Mouse (Mus musculus) CD8-positive naive resting alpha-beta T cell, adult 2 months (primary cell): Measurements from ENCODE around the gene Gm2431.
"Not testable (repeated sequence)": the region's sequence is repeated elsewhere in the genome, so short reads cannot be mapped to it uniquely, and the experiment has no call there.

ENCODE experiments used
- DNase-seq, 2 experiments: peaks; one replicate each; pipeline ENCODE4 v3.0.0; 2022; ENCODE audit warnings: low read depth in 2 of 2, low spot score in 2 of 2

Gm2431 gene

DNA sequence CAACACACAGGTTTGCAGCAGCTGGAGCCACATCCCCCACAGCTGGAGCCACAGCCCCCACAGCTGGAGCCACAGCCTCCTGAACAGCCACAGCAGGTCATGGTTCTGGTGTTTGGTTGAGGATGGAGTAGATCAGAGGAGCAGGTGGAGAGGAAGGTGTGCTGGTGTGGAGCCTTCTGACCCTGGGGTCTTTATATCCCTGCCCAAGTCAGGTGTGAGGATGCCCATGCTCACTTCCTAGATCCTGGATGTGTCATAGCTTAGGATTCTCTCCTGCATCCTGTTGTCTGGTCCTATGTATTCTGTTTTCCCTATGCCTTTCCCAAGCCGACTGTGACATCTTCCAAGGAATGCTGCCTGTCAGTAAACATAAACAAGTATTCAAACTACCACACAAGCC, at the start of gene Gm2431:
Gm2431 (minus strand) TSS at position 101 of the 400 bp plus-strand sequence.
- DNase-seq: not testable (repeated sequence)

DNA sequence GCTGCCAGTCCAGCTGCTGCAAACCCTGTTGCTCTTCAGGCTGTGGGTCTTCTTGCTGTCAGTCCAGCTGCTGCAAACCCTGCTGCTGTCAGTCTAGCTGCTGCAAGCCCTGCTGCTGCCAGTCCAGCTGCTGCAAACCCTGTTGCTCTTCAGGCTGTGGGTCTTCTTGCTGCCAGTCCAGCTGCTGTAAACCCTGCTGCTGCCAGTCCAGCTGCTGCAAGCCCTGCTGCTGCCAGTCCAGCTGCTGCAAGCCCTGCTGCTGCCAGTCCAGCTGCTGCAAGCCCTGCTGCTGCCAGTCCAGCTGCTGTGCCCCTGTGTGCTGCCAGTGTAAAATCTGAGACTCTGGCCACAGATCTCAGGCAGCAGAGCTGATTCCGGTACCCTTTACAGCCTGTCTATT, 45.8 kb upstream of the Gm2431 start:
- not testable (repeated sequence) for DNase-seq

DNA sequence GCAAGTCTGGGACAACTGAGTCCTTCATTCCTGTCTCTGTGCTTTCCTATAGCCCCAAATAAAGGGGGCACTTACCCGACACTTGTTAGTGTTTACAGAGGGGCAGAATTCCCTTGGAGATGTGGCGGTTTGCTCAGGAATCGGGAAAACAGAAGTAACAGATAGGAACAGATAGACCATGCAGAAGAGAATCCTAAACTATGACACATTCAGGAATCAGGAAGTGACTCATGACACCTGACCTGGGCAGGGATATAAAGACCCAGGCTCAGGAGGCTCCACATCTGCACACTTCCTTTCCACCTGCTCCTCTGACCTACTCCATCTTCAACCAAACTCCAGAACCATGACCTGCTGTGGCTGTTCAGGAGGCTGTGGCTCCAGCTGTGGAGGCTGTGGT, 45.1 kb upstream of the Gm2431 start, which contains the start of gene Krtap5-4:
Krtap5-4 (plus strand) TSS at position 301 of the 400 bp plus-strand sequence.
- DNase-seq: no peak

DNA sequence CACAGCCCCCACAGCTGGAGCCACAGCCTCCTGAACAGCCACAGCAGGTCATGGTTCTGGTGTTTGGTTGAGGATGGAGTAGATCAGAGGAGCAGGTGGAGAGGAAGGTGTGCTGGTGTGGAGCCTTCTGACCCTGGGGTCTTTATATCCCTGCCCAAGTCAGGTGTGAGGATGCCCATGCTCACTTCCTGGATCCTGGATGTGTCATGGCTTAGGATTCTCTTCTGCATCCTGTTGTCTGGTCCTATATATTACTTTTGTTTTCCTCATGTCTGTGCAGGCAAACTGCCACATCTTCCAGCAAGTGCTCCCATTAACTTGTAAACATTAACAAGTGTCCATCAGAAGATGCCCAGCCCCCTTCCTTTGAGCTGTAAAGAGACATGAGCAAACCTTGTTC, 38.9 kb upstream of the Gm2431 start, which contains the start of gene Krtap5-1:
Krtap5-1 (minus strand) TSS at position 101 of the 400 bp plus-strand sequence.
- not testable (repeated sequence) for DNase-seq

DNA sequence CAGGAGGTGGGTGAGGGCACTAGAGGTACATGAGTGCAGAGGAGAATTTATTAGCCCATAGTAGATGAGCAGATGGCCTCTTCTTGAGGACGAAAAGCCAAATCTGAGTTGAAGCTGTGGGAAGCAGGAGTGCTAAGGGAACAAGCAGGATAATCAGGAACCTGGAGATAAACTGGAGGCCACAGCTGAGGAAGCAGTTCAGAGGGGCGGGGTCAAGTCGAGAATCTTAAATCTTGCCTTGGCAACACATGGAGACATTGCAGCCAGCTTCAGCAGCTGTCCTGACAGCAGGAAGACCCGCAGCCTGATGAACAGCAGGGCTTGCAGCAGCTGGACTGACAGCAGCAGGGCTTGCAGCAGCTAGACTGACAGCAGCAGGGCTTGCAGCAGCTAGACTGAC, 38.0 kb upstream of the Gm2431 start:
- DNase-seq: not testable (repeated sequence)

DNA sequence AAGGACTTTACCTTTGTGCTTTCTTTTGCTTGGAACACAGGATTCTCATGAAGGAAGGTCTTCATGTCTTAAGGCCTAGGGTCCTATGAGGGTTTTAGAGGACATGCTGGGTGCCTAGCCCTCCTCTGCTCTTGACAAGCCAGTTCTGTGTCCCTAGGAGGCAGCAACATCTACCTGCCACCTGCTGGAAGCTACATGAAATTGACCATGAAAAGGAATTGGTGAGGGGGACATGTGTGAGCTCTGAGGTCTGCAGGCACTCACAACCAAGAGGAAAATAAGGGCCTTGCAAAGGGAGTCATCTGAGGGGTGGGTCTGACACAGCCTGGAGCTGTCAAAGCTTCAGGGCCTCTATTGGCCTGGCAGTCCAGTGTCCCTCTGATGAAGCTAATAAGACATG, 37.3 kb upstream of the Gm2431 start:
- DNase-seq: no peak

DNA sequence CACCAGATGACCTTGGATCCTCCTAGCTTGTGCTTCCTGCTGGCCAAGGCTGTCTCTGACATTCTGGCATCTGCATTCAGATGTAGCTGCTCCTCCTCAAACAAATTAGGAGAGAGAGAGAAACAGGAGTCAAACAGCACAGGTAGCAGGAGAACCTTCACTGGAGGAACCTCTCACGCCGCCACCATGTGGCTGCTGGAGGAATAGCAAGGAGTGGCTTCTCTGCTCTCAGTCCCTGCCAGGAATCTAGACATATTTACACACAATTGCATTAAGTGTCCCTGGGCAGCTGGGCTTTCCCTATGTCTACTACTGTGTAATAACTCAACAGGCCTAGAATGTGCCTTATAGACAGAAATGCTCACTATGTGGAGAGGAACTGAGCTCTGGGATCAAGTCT, 35.7 kb upstream of the Gm2431 start:
- DNase-seq: peak in 1 of 2 experiments; percentile 12

DNA sequence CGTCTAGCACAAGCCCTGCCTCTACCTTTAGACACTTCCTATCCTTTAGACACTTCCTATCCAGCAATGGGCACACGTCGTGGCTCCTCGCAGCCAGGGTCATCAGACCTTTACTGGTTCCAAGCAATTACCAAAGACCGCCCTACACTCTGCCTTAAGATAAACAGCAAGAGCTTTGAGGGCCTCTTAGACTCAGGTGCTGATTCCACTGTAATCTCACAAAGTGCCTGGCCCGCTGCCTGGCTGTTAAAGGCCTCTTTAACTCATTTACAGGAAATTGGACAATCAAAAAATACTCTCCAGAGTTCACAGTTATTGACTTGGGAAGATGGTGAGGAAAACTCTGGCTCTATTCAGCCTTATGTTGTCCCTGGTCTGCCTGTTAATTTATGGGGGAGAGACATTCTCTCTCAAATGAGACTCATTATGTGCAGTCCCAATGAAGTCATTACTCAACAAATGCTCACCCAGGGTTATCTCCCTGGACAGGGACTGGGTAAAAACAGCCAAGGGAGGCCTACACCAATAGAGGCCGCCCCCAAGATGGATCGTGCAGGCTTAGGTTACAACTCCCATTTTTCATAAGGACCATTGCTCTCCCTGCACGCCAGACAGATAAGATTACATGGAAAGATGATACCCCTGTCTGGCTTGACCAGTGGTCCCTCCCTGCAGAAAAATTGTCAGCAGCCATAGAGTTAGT, 27.9 kb upstream of the Gm2431 start:
- DNase-seq: not testable (repeated sequence)

DNA sequence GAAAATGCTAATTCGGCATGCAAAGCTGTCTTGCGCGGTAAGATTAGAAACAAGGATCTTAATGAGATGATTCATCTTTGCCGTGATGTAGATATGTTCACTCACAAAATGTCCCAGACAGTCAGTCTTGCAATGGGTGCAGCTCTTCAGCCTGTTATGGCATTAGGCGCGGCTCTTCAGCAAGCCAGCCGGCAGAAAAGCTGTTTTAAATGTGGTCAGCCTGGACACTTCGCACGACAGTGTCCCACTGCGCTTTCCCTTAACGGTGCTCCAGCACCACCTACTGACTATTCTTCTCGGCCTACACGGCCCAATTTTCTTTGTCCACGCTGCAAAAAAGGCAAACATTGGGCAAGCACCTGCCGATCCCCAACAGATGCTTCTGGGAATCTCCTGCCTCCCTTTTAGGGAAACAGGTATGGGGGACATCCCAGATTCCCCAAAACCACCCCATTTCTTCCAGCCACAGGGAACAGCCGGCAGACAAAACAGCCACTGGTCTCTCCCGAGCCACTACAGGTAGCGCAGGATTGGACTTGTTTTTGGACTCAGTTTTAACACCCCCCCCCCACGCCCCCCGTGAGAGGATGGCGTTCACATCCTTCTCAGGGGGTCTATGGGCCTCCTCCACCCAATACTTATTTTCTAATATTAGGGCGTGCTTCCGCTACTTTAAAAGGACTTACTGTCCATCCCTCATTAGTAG, 27.1 kb upstream of the Gm2431 start:
- DNase-seq: no peak

DNA sequence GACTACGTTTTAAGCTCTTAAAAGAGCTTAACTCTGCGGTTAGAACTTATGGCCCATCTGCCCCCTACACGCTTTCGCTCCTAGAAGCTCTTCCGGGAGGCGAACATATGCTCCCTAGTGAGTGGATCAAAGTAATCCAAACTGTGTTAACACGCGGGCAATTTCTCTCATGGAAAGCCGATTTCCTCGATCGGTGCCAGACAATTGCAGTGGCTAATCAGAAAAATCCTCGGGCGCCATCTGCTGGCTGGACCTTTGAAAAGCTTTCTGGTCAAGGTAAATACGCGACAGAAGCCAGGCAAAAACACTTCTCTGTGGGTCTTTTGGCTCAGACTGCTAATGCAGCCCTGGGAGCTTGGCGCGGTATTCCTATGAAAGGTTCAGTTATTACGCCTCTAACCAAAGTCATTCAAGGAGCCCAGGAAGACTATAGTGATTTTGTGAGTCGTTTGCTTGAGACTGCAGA, 26.5 kb upstream of the Gm2431 start:
- peak; percentile 80 to 88 for DNase-seq

DNA sequence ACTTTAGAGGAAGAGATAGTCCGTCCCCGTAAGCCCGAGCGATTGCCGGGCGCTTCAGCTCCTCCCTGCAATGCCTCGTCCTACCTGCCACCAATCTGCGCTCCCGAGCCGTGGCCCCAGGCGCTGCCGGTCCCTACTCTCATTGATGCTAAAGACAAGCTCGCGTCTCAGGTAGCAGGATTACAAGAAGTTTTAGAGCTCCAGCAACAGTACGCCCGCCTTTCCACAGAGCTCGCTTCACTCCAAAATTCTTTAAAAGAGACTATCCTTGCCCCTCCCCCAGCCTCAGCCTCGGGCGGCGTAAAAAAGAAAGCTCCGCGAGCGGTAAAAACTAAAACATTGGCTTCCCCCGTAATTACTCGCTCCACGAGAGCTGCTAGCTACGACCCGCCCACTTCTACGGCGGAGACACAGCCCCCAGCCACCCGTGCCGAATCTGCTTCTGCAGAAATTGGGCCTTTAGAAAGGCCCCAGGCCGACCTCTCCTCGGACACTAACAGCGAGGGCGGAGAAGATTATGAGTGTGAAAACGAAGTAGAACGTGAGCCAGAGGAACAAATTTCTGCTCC, 26.0 kb upstream of the Gm2431 start:
- DNase-seq: peak; percentile 54 to 64

DNA sequence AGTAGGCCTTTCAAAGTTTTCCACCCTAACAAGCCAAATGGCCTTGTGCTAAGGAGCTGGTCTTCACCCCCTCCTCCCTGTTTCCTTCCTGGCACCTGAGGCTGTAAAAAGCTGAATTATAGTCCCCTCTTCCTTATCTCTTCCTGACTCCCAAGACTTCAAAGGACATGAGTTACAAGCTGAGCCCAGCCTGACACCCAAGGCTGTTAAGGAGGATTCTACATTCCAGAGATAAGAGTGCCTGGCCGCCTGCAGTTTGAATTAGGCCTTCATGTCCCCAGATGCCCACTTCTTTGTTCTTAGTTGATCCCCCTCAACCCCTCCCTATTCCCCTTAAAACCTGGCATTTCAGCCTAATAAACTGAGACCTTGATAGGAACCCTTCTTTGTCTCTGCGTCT, 24.7 kb upstream of the Gm2431 start:
- DNase-seq: not testable (repeated sequence)

DNA sequence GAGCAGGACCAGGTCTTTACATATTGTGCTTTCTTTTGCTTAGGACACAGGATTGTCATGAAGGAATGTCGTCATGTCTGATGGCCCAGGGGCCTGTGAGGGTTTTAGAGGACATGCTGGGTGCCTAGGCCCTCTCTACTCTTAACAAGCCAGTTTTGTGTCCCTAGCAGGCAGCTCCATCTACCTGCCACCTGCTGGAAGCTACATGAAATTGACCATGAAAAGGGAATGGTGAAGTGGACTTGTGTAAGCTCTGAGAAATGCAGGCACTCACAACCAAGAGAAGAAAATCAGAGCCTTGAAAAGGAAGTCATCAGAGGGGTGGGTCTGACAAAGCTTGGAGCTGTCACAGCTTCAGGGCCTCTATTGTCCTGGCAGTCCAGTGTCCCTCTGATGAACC, 21.1 kb upstream of the Gm2431 start:
- DNase-seq: not testable (repeated sequence)

DNA sequence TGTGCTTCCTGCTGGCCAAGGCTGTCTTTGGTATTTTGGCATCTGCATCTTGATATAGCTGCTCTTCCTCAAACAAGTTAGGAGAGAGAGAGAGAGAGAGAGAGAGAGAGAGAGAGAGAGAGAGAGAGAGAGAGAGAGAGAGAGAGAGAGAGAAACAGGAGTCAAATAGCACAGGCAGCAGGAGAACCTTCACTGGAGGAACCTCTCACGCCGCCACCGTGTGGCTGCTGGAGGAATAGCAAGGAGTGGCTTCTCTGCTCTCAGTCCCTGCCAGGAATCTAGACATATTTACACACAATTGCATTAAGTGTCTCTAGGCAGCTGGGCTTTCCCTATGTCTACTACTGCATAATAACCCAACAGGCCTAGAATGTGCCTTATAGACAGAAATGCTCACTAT, 20.0 kb upstream of the Gm2431 start:
- peak; percentile 21 to 45 for DNase-seq

DNA sequence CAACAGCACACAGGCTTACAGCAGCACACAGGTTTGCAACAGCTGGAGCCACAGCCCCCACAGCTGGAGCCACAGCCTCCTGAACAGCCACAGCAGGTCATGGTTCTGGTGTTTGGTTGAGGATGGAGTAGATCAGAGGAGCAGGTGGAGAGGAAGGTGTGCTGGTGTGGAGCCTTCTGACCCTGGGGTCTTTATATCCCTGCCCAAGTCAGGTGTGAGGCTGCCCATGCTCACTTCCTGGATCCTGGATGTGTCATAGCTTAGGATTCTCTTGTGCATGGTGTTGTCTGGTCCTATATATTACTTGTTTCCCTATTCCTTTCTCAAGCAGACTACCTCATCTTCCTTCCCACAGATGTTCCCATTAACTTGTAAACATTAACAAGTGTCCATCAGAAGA, 16.1 kb upstream of the Gm2431 start, which contains the start of gene Gm4559:
Gm4559 (minus strand) TSS at position 101 of the 400 bp plus-strand sequence.
- DNase-seq: not testable (repeated sequence)

DNA sequence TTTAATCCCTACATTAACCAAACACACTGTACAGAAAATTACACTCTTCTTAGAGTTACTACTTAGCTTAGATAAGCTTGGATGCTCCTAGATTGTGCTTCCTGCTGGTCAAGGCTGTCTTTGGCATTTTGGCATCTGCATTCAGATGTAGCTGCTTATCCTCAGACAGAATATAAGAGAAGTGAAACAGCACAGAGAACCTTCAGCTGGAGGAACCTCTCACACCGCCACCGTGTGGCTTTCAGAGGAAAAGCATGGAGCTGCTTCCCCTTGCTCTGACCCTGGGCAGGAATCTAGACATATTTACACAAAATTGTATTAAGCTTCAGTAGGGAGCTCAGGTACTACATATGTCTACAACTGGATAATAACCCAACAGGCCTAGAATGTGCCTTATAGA, 2.6 kb downstream of the Gm2431 start:
- no peak for DNase-seq

DNA sequence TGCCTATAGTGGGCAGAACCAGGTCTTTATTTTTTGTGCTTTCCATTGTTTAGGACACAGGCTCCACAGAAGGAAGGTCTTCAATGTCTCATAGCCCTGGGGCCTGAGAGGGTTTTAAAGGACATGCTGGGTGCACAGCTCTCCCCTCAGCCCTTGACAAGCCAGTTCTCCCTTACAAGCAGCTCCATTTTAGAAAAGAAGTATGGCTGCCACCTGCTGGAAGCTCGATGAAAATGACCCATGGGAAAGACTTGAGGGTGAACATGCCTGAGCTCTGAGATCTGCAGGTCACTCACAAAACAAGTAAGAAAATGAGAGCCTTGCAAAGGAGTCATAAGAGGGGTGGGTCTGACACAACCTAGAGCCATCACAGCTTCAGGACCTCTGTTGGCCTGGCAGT, 8.3 kb downstream of the Gm2431 start:
- no peak for DNase-seq

DNA sequence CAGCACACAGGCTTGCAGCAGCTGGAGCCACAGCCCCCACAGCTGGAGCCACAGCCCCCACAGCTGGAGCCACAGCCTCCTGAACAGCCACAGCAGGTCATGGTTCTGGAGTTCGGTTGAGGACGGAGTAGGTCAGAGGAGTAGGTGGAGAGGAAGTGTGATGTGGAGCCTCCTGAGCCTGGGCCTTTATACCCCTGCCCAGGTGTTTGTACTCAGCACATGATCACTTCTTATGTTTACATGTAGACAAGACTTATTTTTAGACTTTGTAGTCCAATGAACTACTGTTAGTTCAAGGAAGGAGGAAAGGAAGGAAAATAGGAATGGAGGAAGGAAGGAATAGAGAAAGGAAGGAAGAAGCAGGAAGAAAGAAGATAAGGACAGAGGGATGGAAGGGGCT, 17.2 kb downstream of the Gm2431 start, which contains the start of gene Gm40460:
Gm40460 (minus strand) TSS at position 101 of the 400 bp plus-strand sequence.
- no peak for DNase-seq

DNA sequence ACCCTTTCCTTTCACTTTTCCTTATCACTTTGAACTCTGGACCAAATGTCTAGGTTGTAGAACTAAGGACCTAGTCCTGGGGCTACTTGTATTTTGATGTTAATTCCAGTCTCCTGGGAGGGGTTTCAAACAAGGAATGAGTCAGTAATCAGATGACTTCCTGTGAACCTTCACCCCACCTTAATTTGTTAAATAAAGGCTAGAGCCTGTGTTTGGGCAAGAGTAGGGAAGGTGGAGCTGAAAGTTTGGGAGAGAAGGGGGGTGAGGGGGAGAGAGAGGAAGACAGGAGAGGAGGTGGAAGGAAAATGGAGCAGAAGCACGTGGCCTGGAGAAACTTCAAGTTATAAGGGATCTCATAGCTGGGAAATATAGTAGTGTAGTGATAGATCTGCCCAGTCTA, 26.6 kb downstream of the Gm2431 start:
- DNase-seq: no peak

DNA sequence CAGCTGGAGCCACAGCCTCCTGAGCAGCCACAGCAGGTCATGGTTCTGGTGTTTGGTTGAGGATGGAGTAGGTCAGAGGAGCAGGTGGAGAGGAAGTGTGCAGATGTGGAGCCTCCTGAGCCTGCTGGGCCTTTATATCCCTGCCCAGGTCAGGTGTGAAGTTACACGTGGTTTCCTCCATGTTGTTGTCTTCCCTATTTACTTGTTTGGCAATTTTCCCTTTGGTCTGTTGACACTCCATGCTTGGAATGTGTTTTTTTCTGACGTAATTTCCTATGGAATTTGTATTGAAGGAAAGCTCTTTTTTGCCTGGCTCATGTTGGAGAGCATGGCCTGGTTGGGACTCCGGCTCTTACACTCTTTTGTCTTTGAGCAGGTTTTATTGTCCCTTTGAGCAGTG, 28.3 kb downstream of the Gm2431 start, which contains the start of gene Krtap5-5:
Krtap5-5 (minus strand) TSS at position 101 of the 400 bp plus-strand sequence.
- DNase-seq: not testable (repeated sequence)

DNA sequence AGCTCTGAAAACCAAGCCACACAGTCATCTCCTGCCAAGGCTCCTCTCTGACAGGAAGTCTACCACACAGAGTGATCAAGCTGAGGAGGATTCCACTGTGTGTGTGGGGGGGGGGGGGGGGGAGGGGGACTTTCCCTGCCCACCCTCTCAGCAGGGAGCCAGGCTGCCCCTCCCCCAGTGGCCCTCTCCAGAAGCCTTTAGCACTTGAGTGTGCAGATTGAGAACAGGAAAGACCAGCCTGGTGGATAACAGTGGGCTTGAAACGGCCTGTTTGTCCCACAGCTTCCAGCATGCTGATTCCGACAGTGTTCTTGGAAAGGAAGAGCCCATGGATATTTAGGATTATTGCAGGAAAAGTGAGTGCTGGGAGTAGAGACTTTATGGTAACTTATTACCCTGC, 33.6 kb downstream of the Gm2431 start:
- no peak for DNase-seq

DNA sequence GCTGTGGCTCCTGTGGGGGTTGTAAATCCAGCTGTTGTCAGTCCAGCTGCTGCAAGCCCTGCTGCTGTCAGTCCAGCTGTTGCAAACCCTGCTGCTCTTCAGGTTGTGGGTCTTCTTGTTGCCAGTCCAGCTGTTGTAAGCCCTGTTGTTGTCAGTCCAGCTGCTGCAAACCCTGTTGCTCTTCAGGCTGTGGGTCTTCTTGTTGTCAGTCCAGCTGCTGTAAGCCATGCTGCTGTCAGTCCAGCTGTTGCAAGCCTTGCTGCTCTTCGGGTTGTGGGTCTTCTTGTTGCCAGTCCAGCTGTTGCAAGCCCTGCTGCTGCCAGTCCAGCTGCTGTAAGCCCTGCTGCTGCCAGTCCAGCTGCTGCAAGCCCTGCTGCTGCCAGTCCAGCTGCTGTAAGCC, 46.0 kb downstream of the Gm2431 start:
- not testable (repeated sequence) for DNase-seq
